In the genomic region with DNA sequence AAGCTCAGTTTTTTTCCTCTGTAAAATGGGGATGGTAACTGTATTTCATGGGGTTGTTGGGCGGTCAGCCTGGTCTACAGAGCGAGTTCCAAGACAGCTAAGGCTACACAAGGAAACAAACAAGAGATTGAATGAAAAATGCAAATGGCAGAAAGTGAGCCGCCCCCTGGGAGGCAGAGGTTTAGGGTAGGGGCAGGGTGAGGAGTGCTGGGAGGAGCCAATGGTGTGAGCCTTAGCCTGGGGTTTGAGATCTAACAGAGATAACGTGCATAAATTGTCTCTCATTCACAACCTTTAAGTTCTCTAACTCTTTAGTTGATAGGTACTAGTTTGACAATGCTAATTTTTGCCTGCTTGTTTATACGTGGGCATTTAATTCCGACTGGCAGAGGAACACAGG, we compare ENCODE assay signal across 8 mouse cellular contexts. TPM values are rescaled to one million over a fixed set of nuclear protein-coding genes. Genes with fewer than 3 reads are reported as not detected.
A peak's percentile ranks its signal among the peaks of the same experiment; 100 is the strongest.
DNase-seq lines count a peak whose midpoint lies in the region; ATAC-seq and TF ChIP-seq lines count a peak whose summit lies in the region.

No protein-coding gene starts in this region.

- H3K4me3 ChIP-seq in kidney, adult 2 months (ENCODE audit: insufficient read depth, low read depth, low read length), result peak overlapping the region; percentile 44
- peak overlapping the region; percentile 78 for H3K4me3 ChIP-seq in bone marrow macrophage, adult 2 months (ENCODE audit: insufficient read depth, low read length)
- peak overlapping the region; percentile 63 for H3K4me3 ChIP-seq in hindbrain, embryonic 12.5 days
- peak overlapping the region; percentile 60 for H3K4me3 ChIP-seq in midbrain, embryonic 11.5 days (ENCODE audit: low read depth, low read length)

- H3K4me2 ChIP-seq in hindbrain, embryonic 12.5 days (replicated peaks), result peak overlapping the region; percentile 51
- H3K4me2 ChIP-seq in midbrain, embryonic 11.5 days, result peak overlapping the region; percentile 50

- H3K27ac ChIP-seq in kidney, adult 2 months (ENCODE audit: insufficient read depth, low read depth, low read length), result no peak overlapping the region
- no peak overlapping the region for H3K27ac ChIP-seq in bone marrow macrophage, adult 2 months (ENCODE audit: insufficient read depth, low read depth, low read length)
- no peak overlapping the region for H3K27ac ChIP-seq in hindbrain, embryonic 12.5 days
- no peak overlapping the region for H3K27ac ChIP-seq in midbrain, embryonic 11.5 days (ENCODE audit: low read depth, low read length)

- H3K9me3 ChIP-seq in hindbrain, embryonic 12.5 days (replicated peaks), result no peaks in the 10 kb centered on the region
- no peaks in the 10 kb centered on the region for H3K9me3 ChIP-seq in midbrain, embryonic 11.5 days (ENCODE audit: control insufficient read depth, low read length)

- no peak for DNase-seq in kidney, adult 2 months
- DNase-seq in kidney, postnatal 36 days, result no peak
- DNase-seq in midbrain, embryonic 11.5 days (ENCODE audit: low spot score, missing footprints), result no peak
- no peak for DNase-seq in gastrocnemius, adult 8-10 months (ENCODE audit: low spot score in 2 of 2)
- no peak for DNase-seq in lung, postnatal 25 days (ENCODE audit: low spot score)
- no peak for DNase-seq in spleen, adult 18-20 months

- H3K36me3 ChIP-seq in kidney, adult 2 months (ENCODE audit: control insufficient read depth, insufficient read depth, low read length), result no peaks in the 10 kb centered on the region
- H3K36me3 ChIP-seq in hindbrain, embryonic 12.5 days, result peaks cover 11% of the 10 kb centered on the region
- no peaks in the 10 kb centered on the region for H3K36me3 ChIP-seq in midbrain, embryonic 11.5 days (ENCODE audit: control insufficient read depth, insufficient read depth, low read length)

- no peaks in the 10 kb centered on the region for H3K4me1 ChIP-seq in kidney, adult 2 months (ENCODE audit: control insufficient read depth, insufficient read depth, low read length)
- 0 out of 2 replicates have a peak, but pooled peaks cover 4% of the 10 kb centered on the region for H3K4me1 ChIP-seq in bone marrow macrophage, adult 2 months (ENCODE audit: control insufficient read depth, insufficient read depth, low read length)
- H3K4me1 ChIP-seq in hindbrain, embryonic 12.5 days, result peaks cover 7% of the 10 kb centered on the region
- peaks cover 5% of the 10 kb centered on the region; the same call in 1 of the 2 replicates for H3K4me1 ChIP-seq in midbrain, embryonic 11.5 days (ENCODE audit: control insufficient read depth, insufficient read depth, low read length)

- H3K27me3 ChIP-seq in kidney, adult 2 months (replicated peaks; ENCODE audit: control insufficient read depth, insufficient read depth, low read length), result no peaks in the 10 kb centered on the region
- H3K27me3 ChIP-seq in hindbrain, embryonic 12.5 days, result no peaks in the 10 kb centered on the region
- no peaks in the 10 kb centered on the region for H3K27me3 ChIP-seq in midbrain, embryonic 11.5 days (ENCODE audit: control insufficient read depth, insufficient read depth, low read length)

- 7% methylated on average over 6 of the region's 6 CpGs for WGBS in kidney, adult 2 months
- WGBS in hindbrain, embryonic 12.5 days, result 12% methylated on average over 6 of the region's 6 CpGs
- 18% methylated on average over 6 of the region's 6 CpGs for WGBS in midbrain, embryonic 11.5 days

- H3K9ac ChIP-seq in hindbrain, embryonic 12.5 days, result no peak overlapping the region; the same call in 1 of the 2 replicates
- peak overlapping the region; percentile 30; the same call in 1 of the 2 replicates for H3K9ac ChIP-seq in midbrain, embryonic 11.5 days (ENCODE audit: low read length)

- ATAC-seq in hindbrain, embryonic 12.5 days (ENCODE audit: low FRiP score), result peak; percentile 89
- ATAC-seq in midbrain, embryonic 11.5 days (ENCODE audit: low FRiP score), result peak; percentile 92

- TF ChIP-seq POLR2A in kidney, adult 2 months (IDR thresholded peaks at IDR 0.05; ENCODE audit: low read depth, low read length), result no peak
- TF ChIP-seq POLR2A in bone marrow macrophage, adult 2 months (IDR thresholded peaks at IDR 0.05; ENCODE audit: borderline replicate concordance, low read depth, low read length), result no peak

- TF ChIP-seq CTCF in kidney, adult 2 months (conservative IDR thresholded peaks at IDR 0.05; ENCODE audit: insufficient read depth, insufficient read length, low read depth, low read length), result no peak
- no peak for TF ChIP-seq CTCF in bone marrow macrophage, adult 2 months (IDR thresholded peaks at IDR 0.05; ENCODE audit: low read depth, low read length)

RNA-seq across cellular contexts. Expression of gene Rbmx2, which starts 0.3 kb away (rescaled TPM):
- 0.95 and 1.3 TPM in 2 replicates for polyA plus RNA-seq in kidney, adult 2 months (2012; rRNA removed)
- polyA plus RNA-seq in bone marrow macrophage, adult 2 months (2012; ENCODE audit: insufficient read depth, insufficient read length, missing spikeins), result 7.9 and 9.6 TPM in 2 replicates
- polyA plus RNA-seq in hindbrain, embryonic 12.5 days (2016; fragmentation: Nextera tagmentation; extraction: Ambion mirVana), result 21.1 and 22.1 TPM in 2 replicates
- 25.2 and 25.3 TPM in 2 replicates for polyA plus RNA-seq in midbrain, embryonic 11.5 days (2014; fragmentation: Nextera tagmentation; extraction: Ambion mirVana)
- total RNA-seq in gastrocnemius, adult 8-10 months (2022), result 1 to 10 TPM in 3 of 4 experiments, under 1 TPM in 1; 0.73 to 2.1 (median 1.4) TPM

RNA-seq across cellular contexts. Expression of gene Gpr119, which starts 20.2 kb away (rescaled TPM):
- not detected in 2 replicates for polyA plus RNA-seq in kidney, adult 2 months (2012; rRNA removed)
- not detected in 2 replicates for polyA plus RNA-seq in bone marrow macrophage, adult 2 months (2012; ENCODE audit: insufficient read depth, insufficient read length, missing spikeins)
- not detected in 2 replicates for polyA plus RNA-seq in hindbrain, embryonic 12.5 days (2016; fragmentation: Nextera tagmentation; extraction: Ambion mirVana)
- polyA plus RNA-seq in midbrain, embryonic 11.5 days (2014; fragmentation: Nextera tagmentation; extraction: Ambion mirVana), result not detected in 2 replicates
- under 1 TPM in 1 of 4 experiments, not detected in 3; 0.24 TPM for total RNA-seq in gastrocnemius, adult 8-10 months (2022)
